Mouse (Mus musculus) MEL (cell line): Measurements from ENCODE around the gene Insyn1.

Experiments used
- CHD2 ChIP-seq: IDR thresholded peaks from 2 replicates; pipeline ENCODE4 v1.6.1; 2011; ENCODE audit warnings: low read length, improper control_type of control experiment
- CTCF ChIP-seq, 3 experiments: IDR thresholded peaks in 2 of 3; conservative IDR thresholded peaks in 1 of 3; 2 replicates each; pipeline ENCODE4 v1.5.1; 2011 to 2012; ENCODE audit warnings: low read length in 3 of 3, low read depth in 2 of 3, mild to moderate bottlenecking in 2 of 3, improper control_type of control experiment in 1 of 3, inconsistent platforms in 1 of 3, mixed read lengths in 1 of 3, moderate library complexity in 1 of 3; ENCODE audit not compliant: control insufficient read depth in 1 of 3, insufficient read depth in 1 of 3, poor library complexity in 1 of 3, severe bottlenecking in 1 of 3
- ELF1 ChIP-seq: IDR thresholded peaks from 2 replicates; pipeline ENCODE4 v1.6.1; 2014; ENCODE audit warnings: low read depth, mild to moderate bottlenecking, inconsistent platforms, low read length, improper control_type of control experiment, moderate library complexity
- EP300 ChIP-seq, 2 experiments: IDR thresholded peaks; 2 replicates each; pipeline ENCODE4 v1.6.1; 2011; ENCODE audit warnings: improper control_type of control experiment in 2 of 2, low read length in 2 of 2, low read depth in 1 of 2, mild to moderate bottlenecking in 1 of 2
- MYC ChIP-seq: IDR thresholded peaks from 2 replicates; pipeline ENCODE4 v1.6.1; 2011; ENCODE audit warnings: low read depth, mild to moderate bottlenecking, low read length, improper control_type of control experiment, moderate library complexity
- NELFE ChIP-seq: IDR thresholded peaks from 2 replicates; pipeline ENCODE4 v1.6.1; 2011; ENCODE audit warnings: low read depth, low read length, improper control_type of control experiment
- POLR2A ChIP-seq, 2 experiments: IDR thresholded peaks; 2 replicates each; pipeline ENCODE4 v1.6.1; 2011 to 2012; ENCODE audit warnings: low read length in 2 of 2, mild to moderate bottlenecking in 2 of 2, control low read depth in 1 of 2, improper control_type of control experiment in 1 of 2, low read depth in 1 of 2, moderate library complexity in 1 of 2; ENCODE audit not compliant: control insufficient read depth in 1 of 2, insufficient read depth in 1 of 2, poor library complexity in 1 of 2
- SIN3A ChIP-seq: IDR thresholded peaks from 2 replicates; pipeline ENCODE4 v1.6.1; 2012; ENCODE audit warnings: low read length, improper control_type of control experiment, inconsistent platforms
- USF1 ChIP-seq: IDR thresholded peaks from 2 replicates; pipeline ENCODE4 v1.6.1; 2014; ENCODE audit warnings: low read depth, mild to moderate bottlenecking, inconsistent platforms, low read length, improper control_type of control experiment, moderate library complexity
- USF2 ChIP-seq, 2 experiments: IDR thresholded peaks; 2 replicates each; pipeline ENCODE4 v1.6.1; 2011 to 2012; ENCODE audit warnings: improper control_type of control experiment in 2 of 2, low read length in 2 of 2, borderline replicate concordance in 1 of 2, inconsistent platforms in 1 of 2, low read depth in 1 of 2, mild to moderate bottlenecking in 1 of 2; ENCODE audit not compliant: insufficient read depth in 1 of 2
- ZMIZ1 ChIP-seq: IDR thresholded peaks from 2 replicates; pipeline ENCODE4 v1.6.1; 2012; ENCODE audit warnings: low read depth, mild to moderate bottlenecking, inconsistent platforms, low read length, improper control_type of control experiment, moderate library complexity
- ZNF384 ChIP-seq: IDR thresholded peaks from 2 replicates; pipeline ENCODE4 v1.6.1; 2012; ENCODE audit warnings: low read depth, mild to moderate bottlenecking, inconsistent platforms, low read length, improper control_type of control experiment

DNA sequence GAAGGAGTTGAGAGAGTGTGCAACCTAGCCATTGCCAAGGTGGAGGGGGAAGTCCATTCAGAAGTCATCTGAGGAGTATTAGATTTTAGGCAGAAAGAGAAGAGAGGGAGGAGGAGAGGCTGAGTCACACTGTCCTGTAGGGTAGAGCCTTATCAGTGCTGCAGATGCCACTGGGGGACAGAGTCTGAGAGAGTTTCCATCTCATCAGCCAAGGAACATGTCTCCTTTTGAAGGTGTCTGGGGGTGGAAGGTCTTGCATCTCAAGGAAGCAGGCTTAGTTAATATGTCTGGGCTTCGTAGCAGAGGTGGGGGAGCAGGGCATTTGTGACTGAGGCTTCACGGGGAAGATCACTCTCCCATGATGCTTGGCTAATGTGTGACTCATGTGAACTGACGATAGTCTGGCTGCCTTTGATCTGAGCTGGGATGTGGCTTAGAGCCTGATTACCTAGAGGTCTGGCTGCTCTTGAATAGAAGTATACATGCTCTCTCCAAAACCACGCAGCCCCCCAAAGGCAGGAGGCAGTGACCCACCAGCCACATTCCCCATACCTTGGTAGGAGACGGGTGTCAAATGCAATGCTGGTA, 34.5 kb upstream of the Insyn1 start:
- no peak; a peak in 1 of 4 replicates for TF ChIP-seq EP300 (IDR thresholded peaks at IDR 0.05; ENCODE audit: low read depth in 1 of 2, low read length in 2 of 2)
- no peak for TF ChIP-seq CTCF (IDR thresholded peaks at IDR 0.05 in 2 of 3, conservative IDR thresholded peaks at IDR 0.05 in 1 of 3; ENCODE audit: control insufficient read depth in 1 of 3, insufficient read depth in 1 of 3, low read depth in 2 of 3, low read length in 3 of 3, poor library complexity in 1 of 3, severe bottlenecking in 1 of 3)
- TF ChIP-seq ZMIZ1: no peak
- no peak for TF ChIP-seq ZNF384
- TF ChIP-seq MYC: no peak
- no peak for TF ChIP-seq POLR2A (IDR thresholded peaks at IDR 0.05; ENCODE audit: control insufficient read depth in 1 of 2, insufficient read depth in 1 of 2, low read depth in 1 of 2, low read length in 2 of 2, poor library complexity in 1 of 2)
- no peak for TF ChIP-seq USF1
- no peak for TF ChIP-seq SIN3A
- TF ChIP-seq NELFE: no peak
- no peak for TF ChIP-seq USF2 (IDR thresholded peaks at IDR 0.05; ENCODE audit: borderline replicate concordance in 1 of 2, insufficient read depth in 1 of 2, low read depth in 1 of 2, low read length in 2 of 2)
- no peak for TF ChIP-seq CHD2
- TF ChIP-seq ELF1: no peak
